Mouse (Mus musculus) adrenal gland, postnatal 0 days (tissue): ENCODE measurements around the gene Terf2ip. TPM values are rescaled to one million over a fixed set of nuclear protein-coding genes. Genes with fewer than 3 reads are reported as not detected.

Experiments used
- polyA plus RNA-seq: library from polyadenylated mRNA; unstranded; fragments of >200 nt; fragmentation: Nextera tagmentation; extraction: Ambion mirVana; gene quantifications from 2 replicates; pipeline ENCODE4 v1.2.1, GENCODE M21; 2015

The Terf2ip gene
- polyA plus RNA-seq = 19.6 and 22.8 TPM in 2 replicates

DNA sequence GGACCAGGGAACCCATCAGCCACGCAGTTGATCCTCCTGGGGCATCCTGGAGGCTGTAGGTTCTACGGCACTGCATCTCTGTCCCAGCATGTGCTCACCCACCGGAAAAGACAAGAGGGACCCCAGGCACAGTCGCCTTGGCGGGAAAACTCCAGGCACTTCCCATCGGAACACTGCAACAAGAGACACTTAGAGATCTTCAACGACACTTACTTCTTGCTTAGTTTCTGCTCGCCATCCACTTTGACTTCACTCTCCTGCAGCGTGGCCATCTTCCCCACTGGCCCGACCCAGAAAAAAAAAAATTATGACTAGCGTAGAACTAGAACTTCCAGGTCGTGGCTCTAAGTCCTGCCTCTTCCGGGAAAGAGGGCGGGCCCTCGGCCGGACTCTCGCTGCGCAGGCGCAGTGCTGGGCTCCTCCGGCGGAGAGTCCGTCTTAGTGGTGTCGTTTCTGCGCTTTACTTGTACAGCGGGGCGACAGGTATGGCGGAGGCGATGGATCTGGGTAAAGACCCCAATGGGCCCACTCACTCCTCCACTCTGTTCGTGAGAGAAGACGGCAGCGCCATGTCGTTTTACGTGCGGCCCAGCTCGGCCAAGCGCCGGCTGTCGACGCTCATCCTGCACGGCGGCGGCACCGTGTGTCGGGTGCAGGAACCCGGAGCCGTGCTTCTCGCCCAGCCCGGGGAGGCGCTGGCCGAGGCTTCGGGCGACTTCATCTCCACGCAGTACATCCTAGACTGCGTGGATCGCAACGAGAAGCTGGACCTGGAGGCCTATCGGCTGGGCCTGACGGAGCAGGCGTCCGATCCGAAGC is at the start of gene Terf2ip, which contains the start of gene Kars:
Gene Terf2ip, plus strand, starts transcription at position 402 of the 819 bp plus-strand sequence.
Gene Kars, minus strand, starts transcription at position 327 of the 819 bp plus-strand sequence.

DNA sequence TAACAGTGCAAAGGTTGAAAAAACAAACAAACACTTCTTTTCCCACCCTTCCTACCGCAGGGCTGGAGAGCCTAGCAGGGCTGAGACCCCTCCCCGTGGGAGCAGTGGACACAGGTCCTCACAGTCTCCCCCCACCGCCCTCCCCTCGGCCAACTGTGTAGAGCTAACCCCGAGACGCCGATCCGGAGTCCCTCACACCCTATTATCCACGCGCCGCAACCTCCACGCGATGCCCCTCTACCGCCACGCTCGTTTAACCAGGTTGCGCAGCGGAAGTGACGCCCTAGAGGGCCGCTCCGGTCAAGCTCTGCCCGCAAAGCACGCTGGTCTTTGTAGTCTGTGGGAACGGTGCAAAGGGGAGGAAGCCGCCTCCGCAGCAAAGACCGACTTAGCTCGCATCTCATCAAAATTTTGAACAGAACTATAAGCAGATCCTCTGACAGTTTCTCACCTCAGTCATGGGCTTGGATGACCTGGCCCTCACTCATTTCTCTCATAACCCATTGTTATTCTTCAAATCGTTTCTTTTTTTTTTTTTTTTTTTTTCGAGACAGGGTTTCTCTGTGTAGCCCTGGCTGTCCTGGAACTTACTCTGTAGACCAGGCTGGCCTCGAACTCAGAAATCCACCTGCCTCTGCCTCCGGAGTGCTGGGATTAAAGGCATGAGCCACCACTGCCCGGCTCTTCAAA is 19.0 kb upstream of the Terf2ip start, which contains the start of gene Adat1:
Gene Adat1, minus strand, starts transcription at position 290 of the 690 bp plus-strand sequence.

DNA sequence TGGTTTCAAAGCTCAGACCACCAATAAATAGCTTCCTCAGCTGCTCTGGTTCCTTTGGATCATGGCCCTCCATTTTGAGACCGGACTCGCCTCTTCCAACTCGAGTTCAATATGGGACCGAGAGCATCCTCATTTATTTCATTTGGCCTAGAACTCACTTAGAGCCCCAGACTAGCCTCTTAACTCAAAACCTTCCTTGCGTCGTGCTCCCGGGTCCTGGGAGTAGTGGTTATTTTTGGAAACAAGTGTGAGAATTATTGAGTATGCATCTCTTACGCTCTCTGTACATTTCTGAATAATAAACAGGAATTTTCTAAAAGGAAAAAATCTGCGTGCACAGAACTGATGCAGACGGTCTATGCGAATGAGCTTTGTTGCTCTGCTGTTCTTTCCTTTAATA is 3.7 kb downstream of the Terf2ip start, which contains the start of gene Gm6793:
Gene Gm6793, minus strand, starts transcription at position 101 of the 400 bp plus-strand sequence.

Other genes starting within 250 kb of the Terf2ip start
- 182 and 214 TPM in 2 replicates for gene Cfdp1, start 157.1 kb upstream of the Terf2ip start, polyA plus RNA-seq
- 3.3 and 4.4 TPM in 2 replicates for gene Tmem170, start 134.6 kb upstream of the Terf2ip start, polyA plus RNA-seq
- gene Chst5, start 101.0 kb upstream of the Terf2ip start, polyA plus RNA-seq = 0.27 and 0.39 TPM in 2 replicates
- gene Tmem231, start 77.5 kb upstream of the Terf2ip start, polyA plus RNA-seq = 6.7 and 9.1 TPM in 2 replicates
- 381 and 395 TPM in 2 replicates for gene Gabarapl2, start 70.7 kb upstream of the Terf2ip start, polyA plus RNA-seq
- gene Adat1, start 19.1 kb upstream of the Terf2ip start, polyA plus RNA-seq = 3.0 and 4.5 TPM in 2 replicates
- gene Kars, start 75 bp upstream of the Terf2ip start, polyA plus RNA-seq = 87.9 and 120 TPM in 2 replicates
- gene Gm6793, start 3.6 kb downstream of the Terf2ip start, polyA plus RNA-seq = 0.17 and 0.22 TPM in 2 replicates